Mouse (Mus musculus) CH12.LX (cell line): Measurements from ENCODE around the gene Rad9a.

Source experiments
- BHLHE40 ChIP-seq: IDR thresholded peaks from 2 replicates; pipeline ENCODE4 v1.6.1; 2011; ENCODE audit warnings: mild to moderate bottlenecking, low read depth, low read length, improper control_type of control experiment
- CTCF ChIP-seq, 2 experiments: IDR thresholded peaks in 1 of 2; conservative IDR thresholded peaks in 1 of 2; 2 replicates each; pipeline ENCODE4 v1.5.1; 2011 to 2012; ENCODE audit warnings: low read depth in 2 of 2, low read length in 2 of 2, improper control_type of control experiment in 1 of 2, inconsistent platforms in 1 of 2, mild to moderate bottlenecking in 1 of 2, moderate library complexity in 1 of 2
- EP300 ChIP-seq: IDR thresholded peaks from 2 replicates; pipeline ENCODE4 v1.6.1; 2011; ENCODE audit warnings: low read length, improper control_type of control experiment
- HCFC1 ChIP-seq: IDR thresholded peaks from 2 replicates; pipeline ENCODE4 v1.6.1; 2012; ENCODE audit warnings: low read depth, mild to moderate bottlenecking, inconsistent platforms, low read length, improper control_type of control experiment
- NELFE ChIP-seq: IDR thresholded peaks from 2 replicates; pipeline ENCODE4 v1.6.1; 2011; ENCODE audit warnings: low read depth, low read length, improper control_type of control experiment
- NRF1 ChIP-seq: IDR thresholded peaks from 2 replicates; pipeline ENCODE4 v1.6.1; 2014; ENCODE audit warnings: low read depth, mild to moderate bottlenecking, inconsistent platforms, low read length, improper control_type of control experiment, moderate library complexity
- POLR2A ChIP-seq: IDR thresholded peaks from 2 replicates; pipeline ENCODE4 v1.6.1; 2011; ENCODE audit warnings: low read depth, mild to moderate bottlenecking, improper control_type of control experiment, low read length
- SMC3 ChIP-seq: IDR thresholded peaks from 2 replicates; pipeline ENCODE4 v1.6.1; 2011; ENCODE audit warnings: low read depth, low read length, improper control_type of control experiment
- UBTF ChIP-seq: IDR thresholded peaks from 2 replicates; pipeline ENCODE4 v1.6.1; 2012; ENCODE audit warnings: low read depth, mild to moderate bottlenecking, inconsistent platforms, low read length, improper control_type of control experiment, moderate library complexity
- USF2 ChIP-seq: conservative IDR thresholded peaks from 2 replicates; pipeline ENCODE4 v1.6.1; 2011; ENCODE audit warnings: low read depth, low read length, improper control_type of control experiment
- ZMIZ1 ChIP-seq: IDR thresholded peaks from 2 replicates; pipeline ENCODE4 v1.6.1; 2012; ENCODE audit warnings: low read depth, mild to moderate bottlenecking, inconsistent platforms, low read length, improper control_type of control experiment

- TF ChIP-seq CTCF (conservative IDR thresholded peaks at IDR 0.05 in 1 of 2, IDR thresholded peaks at IDR 0.05 in 1 of 2; ENCODE audit: low read depth in 2 of 2, low read length in 2 of 2) (no peak), POLR2A (no peak), NELFE (no peak), UBTF (no peak), BHLHE40 (no peak), HCFC1 (no peak), EP300 (no peak), ZMIZ1 (no peak), SMC3 (no peak), USF2 (no peak), NRF1 (no peak)
Observed at GRCm38 (mm10) chr19:4187303-4187702, 14.2 kb downstream of the Rad9a start.
